Mouse (Mus musculus): Measurements from ENCODE around the gene Cdc25b. TPM values are rescaled to one million over a fixed set of nuclear protein-coding genes. Genes with fewer than 3 reads are reported as not detected.
A peak's percentile ranks its signal among the peaks of the same experiment; 100 is the strongest.

Gene Cdc25b
- 9.7 and 16.4 TPM in 2 replicates for total RNA-seq (2012; rRNA removed)

DNA sequence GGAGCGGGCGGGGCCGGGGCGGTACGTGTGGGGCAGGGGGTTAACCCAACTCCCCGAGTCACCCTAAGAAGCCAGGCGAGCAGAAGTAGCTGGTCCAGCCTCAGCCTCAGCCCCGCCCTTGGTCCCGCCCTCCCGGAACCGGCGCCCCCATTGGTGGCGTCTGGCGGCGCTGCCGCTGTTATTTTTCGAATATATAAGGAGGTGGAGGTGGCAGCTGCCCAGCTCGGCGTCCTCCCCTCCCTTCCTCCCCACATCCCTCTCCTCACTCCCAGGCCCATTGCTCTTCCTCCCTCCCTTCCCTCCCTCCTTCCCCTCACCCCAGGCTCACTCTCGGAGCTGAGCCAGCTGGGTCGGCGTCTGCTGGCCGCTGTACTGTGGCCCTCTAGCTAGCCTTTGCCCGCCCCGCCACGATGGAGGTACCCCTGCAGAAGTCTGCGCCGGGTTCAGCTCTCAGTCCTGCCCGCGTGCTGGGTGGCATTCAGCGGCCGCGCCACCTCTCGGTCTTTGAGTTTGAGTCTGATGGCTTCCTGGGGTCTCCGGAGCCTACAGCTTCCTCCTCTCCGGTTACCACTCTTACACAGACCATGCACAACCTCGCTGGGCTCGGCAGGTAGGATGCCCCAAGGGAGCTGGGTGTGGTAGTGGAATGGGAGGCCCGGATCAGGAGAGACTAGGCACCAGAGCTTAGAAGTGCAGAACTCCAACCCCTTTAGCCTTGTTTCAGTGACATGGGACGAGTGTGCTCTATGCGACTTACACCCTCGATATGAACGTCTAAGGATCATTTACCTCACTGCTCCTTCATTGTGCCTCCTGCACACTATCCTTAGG lies at the start of gene Cdc25b, which contains the start of gene Spef1:
Cdc25b (plus strand) TSS at position 179 of the 831 bp plus-strand sequence.
Spef1 (minus strand) TSS at position 512 of the 831 bp plus-strand sequence.
- peaks cover 5% of the 10 kb centered on the region; the same call in 1 of the 2 replicates for H3K36me3 ChIP-seq (ENCODE audit: control insufficient read depth, insufficient read depth, low read length, poor library complexity, severe bottlenecking)
- H3K4me1 ChIP-seq (ENCODE audit: control insufficient read depth in 2 of 2, insufficient read depth in 2 of 2, low read length in 2 of 2, poor library complexity in 1 of 2): peaks cover 0 to 13% of the 10 kb centered on the region in 2 experiments; a peak in 3 of 4 replicates
- H3K9me3 ChIP-seq (ENCODE audit: control insufficient read depth, insufficient read depth, low read depth, low read length): no peaks in the 10 kb centered on the region
- DNase-seq (ENCODE audit: low read depth, low spot score): no peak
- no peak within 1 kb of the TSS for H3K27ac ChIP-seq (ENCODE audit: insufficient read depth, low read depth, low read length, poor library complexity, severe bottlenecking)
- TF ChIP-seq ZC3H11A (IDR thresholded peaks at IDR 0.05; ENCODE audit: borderline replicate concordance, low read depth, low read length): no peak
- TF ChIP-seq HCFC1 (IDR thresholded peaks at IDR 0.05; ENCODE audit: borderline replicate concordance, insufficient read depth, low read length): no peak
- no peak for TF ChIP-seq MAFK (IDR thresholded peaks at IDR 0.05; ENCODE audit: insufficient read depth, low read depth, low read length)
- TF ChIP-seq ZNF384 (IDR thresholded peaks at IDR 0.05; ENCODE audit: low read depth, low read length): no peak
- TF ChIP-seq CHD2 (IDR thresholded peaks at IDR 0.05; ENCODE audit: low read depth, low read length): no peak
- H3K4me3 ChIP-seq (ENCODE audit: insufficient read depth in 1 of 2, low read depth in 1 of 2, low read length in 2 of 2, poor library complexity in 1 of 2, severe bottlenecking in 1 of 2): peak within 1 kb of the TSS; percentile 75 to 90
- H3K9ac ChIP-seq (ENCODE audit: insufficient read depth, low read depth, low read length, poor library complexity, severe bottlenecking): peak within 1 kb of the TSS; percentile 82
- in situ Hi-C loops (cut with MboI; ENCODE audit: low sequenced_read_pairs in 2 of 2, unreplicated experiment in 2 of 2): no loop called here

DNA sequence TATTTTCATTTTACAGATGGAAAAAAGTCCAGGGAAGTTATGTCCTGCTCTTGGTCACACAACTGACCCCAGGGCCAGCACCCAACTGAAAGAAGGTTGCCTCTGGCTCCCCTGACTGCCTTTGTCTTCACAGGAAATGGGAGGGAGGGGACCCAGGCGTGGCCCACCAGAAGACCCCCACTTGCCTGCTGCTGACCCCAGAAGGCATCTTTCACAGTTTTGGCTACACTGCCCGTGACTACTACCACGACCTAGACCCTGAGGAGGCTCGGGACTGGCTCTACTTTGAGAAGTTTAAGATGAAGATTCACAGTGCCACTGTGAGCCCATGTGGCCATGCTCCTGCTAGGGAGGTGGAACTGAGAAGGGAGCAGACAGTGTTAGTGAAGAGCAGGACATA lies 48.5 kb upstream of the Cdc25b start:
- H3K9ac ChIP-seq (ENCODE audit: insufficient read depth, low read depth, low read length, poor library complexity, severe bottlenecking): no peak overlapping the region
- DNase-seq (ENCODE audit: low read depth, low spot score): no peak
- no peak for TF ChIP-seq HCFC1 (IDR thresholded peaks at IDR 0.05; ENCODE audit: borderline replicate concordance, insufficient read depth, low read length)
- no peak for TF ChIP-seq ZC3H11A (IDR thresholded peaks at IDR 0.05; ENCODE audit: borderline replicate concordance, low read depth, low read length)
- no peak for TF ChIP-seq CHD2 (IDR thresholded peaks at IDR 0.05; ENCODE audit: low read depth, low read length)
- no peak for TF ChIP-seq ZNF384 (IDR thresholded peaks at IDR 0.05; ENCODE audit: low read depth, low read length)
- no peak for TF ChIP-seq MAFK (IDR thresholded peaks at IDR 0.05; ENCODE audit: insufficient read depth, low read depth, low read length)
- no peaks in the 10 kb centered on the region for H3K9me3 ChIP-seq (ENCODE audit: control insufficient read depth, insufficient read depth, low read depth, low read length)
- H3K4me3 ChIP-seq (ENCODE audit: insufficient read depth in 1 of 2, low read depth in 1 of 2, low read length in 2 of 2, poor library complexity in 1 of 2, severe bottlenecking in 1 of 2): no peak overlapping the region
- no peak overlapping the region for H3K27ac ChIP-seq (ENCODE audit: insufficient read depth, low read depth, low read length, poor library complexity, severe bottlenecking)
- peaks cover 0 to 10% of the 10 kb centered on the region in 2 experiments; a peak in 1 of 4 replicates for H3K4me1 ChIP-seq (ENCODE audit: control insufficient read depth in 2 of 2, insufficient read depth in 2 of 2, low read length in 2 of 2, poor library complexity in 1 of 2)
- no peaks in the 10 kb centered on the region for H3K36me3 ChIP-seq (ENCODE audit: control insufficient read depth, insufficient read depth, low read length, poor library complexity, severe bottlenecking)
- in situ Hi-C loops (cut with MboI; ENCODE audit: low sequenced_read_pairs in 2 of 2, unreplicated experiment in 2 of 2): no loop called here

DNA sequence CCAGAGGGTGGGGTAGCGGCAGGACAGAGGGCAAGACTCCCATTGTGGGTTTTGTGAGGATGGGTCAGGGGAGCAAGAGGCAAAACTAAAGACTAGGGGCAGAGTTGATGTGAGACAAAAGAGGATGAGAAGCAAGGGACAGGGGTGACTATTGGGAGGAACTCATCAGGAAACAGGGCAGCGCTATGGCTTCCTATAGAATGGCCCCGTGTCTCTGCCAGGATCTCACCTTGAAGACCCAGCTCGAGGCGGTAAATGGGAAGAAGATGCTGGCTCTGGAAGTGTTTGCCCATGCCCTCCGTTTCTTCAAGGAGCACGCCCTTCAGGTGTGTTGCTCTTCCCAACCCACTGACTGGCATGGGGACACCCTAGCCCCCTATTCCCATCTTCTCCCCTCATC lies 48.0 kb upstream of the Cdc25b start:
- peaks cover 0 to 12% of the 10 kb centered on the region in 2 experiments; a peak in 1 of 4 replicates for H3K4me1 ChIP-seq (ENCODE audit: control insufficient read depth in 2 of 2, insufficient read depth in 2 of 2, low read length in 2 of 2, poor library complexity in 1 of 2)
- in situ Hi-C loops (cut with MboI; ENCODE audit: low sequenced_read_pairs in 2 of 2, unreplicated experiment in 2 of 2): no loop called here

DNA sequence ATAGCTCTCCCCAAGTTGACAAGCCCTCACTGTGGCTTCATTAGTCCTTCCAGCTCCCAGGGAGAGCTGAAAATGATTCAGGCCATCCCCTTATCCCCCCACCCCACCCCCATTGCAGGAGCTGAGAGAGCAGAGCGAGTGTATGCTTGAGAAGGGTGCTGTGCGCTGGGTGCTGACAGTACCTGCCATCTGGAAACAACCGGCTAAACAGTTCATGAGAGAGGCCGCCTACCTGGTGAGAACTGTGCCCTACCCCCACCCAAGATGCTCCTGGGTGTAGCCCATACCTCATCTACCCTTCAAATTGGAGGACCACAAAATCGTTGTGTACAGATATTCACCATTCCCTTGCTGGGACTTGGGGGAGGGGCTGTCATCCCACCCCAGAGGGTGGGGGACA lies 47.5 kb upstream of the Cdc25b start:
- in situ Hi-C loops (cut with MboI; ENCODE audit: low sequenced_read_pairs in 2 of 2, unreplicated experiment in 2 of 2): no loop called here
- no peak for DNase-seq (ENCODE audit: low read depth, low spot score)
- no peak overlapping the region for H3K9ac ChIP-seq (ENCODE audit: insufficient read depth, low read depth, low read length, poor library complexity, severe bottlenecking)
- H3K9me3 ChIP-seq (ENCODE audit: control insufficient read depth, insufficient read depth, low read depth, low read length): no peaks in the 10 kb centered on the region
- H3K4me3 ChIP-seq (ENCODE audit: insufficient read depth in 1 of 2, low read depth in 1 of 2, low read length in 2 of 2, poor library complexity in 1 of 2, severe bottlenecking in 1 of 2): no peak overlapping the region
- H3K4me1 ChIP-seq (ENCODE audit: control insufficient read depth in 2 of 2, insufficient read depth in 2 of 2, low read length in 2 of 2, poor library complexity in 1 of 2): peaks cover 0 to 11% of the 10 kb centered on the region in 2 experiments; a peak in 1 of 4 replicates
- no peak overlapping the region for H3K27ac ChIP-seq (ENCODE audit: insufficient read depth, low read depth, low read length, poor library complexity, severe bottlenecking)
- no peak for TF ChIP-seq MAFK (IDR thresholded peaks at IDR 0.05; ENCODE audit: insufficient read depth, low read depth, low read length)
- TF ChIP-seq HCFC1 (IDR thresholded peaks at IDR 0.05; ENCODE audit: borderline replicate concordance, insufficient read depth, low read length): no peak
- no peak for TF ChIP-seq CHD2 (IDR thresholded peaks at IDR 0.05; ENCODE audit: low read depth, low read length)
- no peak for TF ChIP-seq ZC3H11A (IDR thresholded peaks at IDR 0.05; ENCODE audit: borderline replicate concordance, low read depth, low read length)
- no peaks in the 10 kb centered on the region for H3K36me3 ChIP-seq (ENCODE audit: control insufficient read depth, insufficient read depth, low read length, poor library complexity, severe bottlenecking)

More for the DNA sequence above, 48.0 kb upstream of the Cdc25b start:
- Histone ChIP-seq H3K36me3 (ENCODE audit: control insufficient read depth, insufficient read depth, low read length, poor library complexity, severe bottlenecking) (no peaks in the 10 kb centered on the region), H3K9ac (ENCODE audit: insufficient read depth, low read depth, low read length, poor library complexity, severe bottlenecking) (no peak overlapping the region), H3K27ac (ENCODE audit: insufficient read depth, low read depth, low read length, poor library complexity, severe bottlenecking) (no peak overlapping the region), H3K4me3 (ENCODE audit: insufficient read depth in 1 of 2, low read depth in 1 of 2, low read length in 2 of 2, poor library complexity in 1 of 2, severe bottlenecking in 1 of 2) (no peak overlapping the region), H3K9me3 (ENCODE audit: control insufficient read depth, insufficient read depth, low read depth, low read length) (no peaks in the 10 kb centered on the region)
- no peak for DNase-seq (ENCODE audit: low read depth, low spot score)
- TF ChIP-seq HCFC1 (IDR thresholded peaks at IDR 0.05; ENCODE audit: borderline replicate concordance, insufficient read depth, low read length): no peak
- TF ChIP-seq ZNF384 (IDR thresholded peaks at IDR 0.05; ENCODE audit: low read depth, low read length): no peak
- TF ChIP-seq MAFK (IDR thresholded peaks at IDR 0.05; ENCODE audit: insufficient read depth, low read depth, low read length): no peak
- no peak for TF ChIP-seq ZC3H11A (IDR thresholded peaks at IDR 0.05; ENCODE audit: borderline replicate concordance, low read depth, low read length)
- TF ChIP-seq CHD2 (IDR thresholded peaks at IDR 0.05; ENCODE audit: low read depth, low read length): no peak

All from ES-E14 (cell line).